In the genomic region with DNA sequence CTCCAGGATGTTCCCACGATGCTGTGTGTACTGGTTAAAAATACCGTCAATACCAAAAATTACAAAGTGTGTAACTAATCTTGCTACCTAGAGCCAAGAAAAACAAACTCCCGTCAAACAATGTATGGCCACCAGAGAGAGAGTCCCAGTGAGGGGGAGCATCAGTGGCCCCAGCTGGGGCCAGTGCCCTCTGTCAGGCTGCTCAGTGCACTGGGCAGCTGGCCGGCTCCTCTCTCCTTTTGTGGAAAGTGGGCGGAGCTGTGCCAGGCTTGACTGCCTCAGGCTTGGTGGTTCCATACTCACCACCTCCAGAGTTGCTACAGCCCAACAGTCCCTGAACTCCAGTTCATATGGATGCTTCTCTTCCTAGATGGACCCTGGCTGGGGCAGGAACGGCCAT, we compare ENCODE assay signal across 16 mouse cellular contexts. TPM values are rescaled to one million over a fixed set of nuclear protein-coding genes. Genes with fewer than 3 reads are reported as not detected.
DNase-seq lines count a peak whose midpoint lies in the region; ATAC-seq and TF ChIP-seq lines count a peak whose summit lies in the region.
"Had no signal": no experiment of that assay in that cellular context is flagged by ENCODE, and none has a peak within 500 bp of the region (broad histone marks: within the 10 kb centered on the region; RNA-seq: fewer than 3 reads in every experiment).

No protein-coding gene starts in this region.

- 61% methylated on average over 6 of the region's 6 CpGs for WGBS in forebrain, embryonic 14.5 days
- 55% methylated on average over 6 of the region's 6 CpGs for WGBS in forebrain, postnatal 0 days
- WGBS in midbrain, embryonic 10.5 days = 54% methylated on average over 6 of the region's 6 CpGs
- 44% methylated on average over 6 of the region's 6 CpGs for WGBS in midbrain, postnatal 0 days

- no peak for ATAC-seq in forebrain, embryonic 14.5 days
- ATAC-seq in forebrain, postnatal 0 days = no peak
- ATAC-seq in midbrain, postnatal 0 days (ENCODE audit: low FRiP score) = no peak
- ATAC-seq: forebrain, embryonic 15.5 days; liver, postnatal 0 days had no signal

- TF ChIP-seq CTCF in forebrain, postnatal 0 days (IDR thresholded peaks at IDR 0.05; ENCODE audit: low read depth) = no peak
- TF ChIP-seq CTCF in midbrain, postnatal 0 days (IDR thresholded peaks at IDR 0.05) = no peak

- H3K27ac ChIP-seq in forebrain, embryonic 14.5 days (ENCODE audit: low read depth, low read length) = no peak overlapping the region
- H3K27ac ChIP-seq in forebrain, postnatal 0 days (ENCODE audit: low read depth, low read length) = no peak overlapping the region
- peak overlapping the region; percentile 23; the same call in 1 of the 2 replicates for H3K27ac ChIP-seq in midbrain, embryonic 10.5 days (replicated peaks)
- no peak overlapping the region for H3K27ac ChIP-seq in midbrain, postnatal 0 days (ENCODE audit: low read depth, low read length)
- H3K27ac ChIP-seq: embryonic facial prominence, embryonic 12.5 days; forebrain, embryonic 15.5 days; limb, embryonic 12.5 days had no signal

- H3K4me2 ChIP-seq in forebrain, embryonic 14.5 days (ENCODE audit: low read length) = no peak overlapping the region
- no peak overlapping the region for H3K4me2 ChIP-seq in forebrain, postnatal 0 days (ENCODE audit: low read depth)
- no peak overlapping the region for H3K4me2 ChIP-seq in midbrain, postnatal 0 days (ENCODE audit: low read depth, low read length, poor library complexity, severe bottlenecking)
- H3K4me2 ChIP-seq: embryonic facial prominence, embryonic 12.5 days; forebrain, embryonic 15.5 days; limb, embryonic 12.5 days had no signal

- no peak overlapping the region for H3K9ac ChIP-seq in forebrain, embryonic 14.5 days (ENCODE audit: low read length)
- H3K9ac ChIP-seq in forebrain, postnatal 0 days = no peak overlapping the region
- no peak overlapping the region for H3K9ac ChIP-seq in midbrain, postnatal 0 days (replicated peaks; ENCODE audit: low read length, poor library complexity, severe bottlenecking)
- H3K9ac ChIP-seq: embryonic facial prominence, embryonic 12.5 days; forebrain, embryonic 15.5 days; limb, embryonic 12.5 days; liver, postnatal 0 days had no signal

- H3K36me3 ChIP-seq in forebrain, embryonic 14.5 days (ENCODE audit: control insufficient read depth, insufficient read depth, low read length) = no peaks in the 10 kb centered on the region
- H3K36me3 ChIP-seq in forebrain, postnatal 0 days (ENCODE audit: insufficient read depth) = no peaks in the 10 kb centered on the region
- no peaks in the 10 kb centered on the region for H3K36me3 ChIP-seq in midbrain, embryonic 10.5 days
- H3K36me3 ChIP-seq in midbrain, postnatal 0 days (ENCODE audit: insufficient read depth, low read length) = no peaks in the 10 kb centered on the region
- H3K36me3 ChIP-seq: embryonic facial prominence, embryonic 12.5 days; forebrain, embryonic 15.5 days; limb, embryonic 12.5 days had no signal

- H3K4me1 ChIP-seq in forebrain, embryonic 14.5 days (ENCODE audit: control insufficient read depth, insufficient read depth, low read length) = no peaks in the 10 kb centered on the region
- no peaks in the 10 kb centered on the region for H3K4me1 ChIP-seq in forebrain, postnatal 0 days (ENCODE audit: insufficient read depth)
- H3K4me1 ChIP-seq in midbrain, embryonic 10.5 days = peaks cover 37% of the 10 kb centered on the region
- no peaks in the 10 kb centered on the region for H3K4me1 ChIP-seq in midbrain, postnatal 0 days (ENCODE audit: insufficient read depth, low read length)

- H3K9me3 ChIP-seq in forebrain, embryonic 14.5 days (replicated peaks; ENCODE audit: control insufficient read depth, low read length) = no peaks in the 10 kb centered on the region
- no peaks in the 10 kb centered on the region for H3K9me3 ChIP-seq in forebrain, postnatal 0 days (ENCODE audit: low read length)
- H3K9me3 ChIP-seq in midbrain, embryonic 10.5 days (replicated peaks) = no peaks in the 10 kb centered on the region
- H3K9me3 ChIP-seq in midbrain, postnatal 0 days (ENCODE audit: low read length) = no peaks in the 10 kb centered on the region
- H3K9me3 ChIP-seq: embryonic facial prominence, embryonic 12.5 days; forebrain, embryonic 15.5 days; limb, embryonic 12.5 days had no signal

- H3K4me3 ChIP-seq in forebrain, embryonic 14.5 days (ENCODE audit: low read depth, low read length) = no peak overlapping the region
- H3K4me3 ChIP-seq in forebrain, postnatal 0 days (ENCODE audit: low read depth, low read length) = no peak overlapping the region
- H3K4me3 ChIP-seq in midbrain, embryonic 10.5 days = no peak overlapping the region
- H3K4me3 ChIP-seq in midbrain, postnatal 0 days (ENCODE audit: low read depth, low read length) = no peak overlapping the region
- H3K4me3 ChIP-seq: embryonic facial prominence, embryonic 12.5 days; forebrain, embryonic 15.5 days; limb, embryonic 12.5 days had no signal

- DNase-seq in forebrain, embryonic 14.5 days (ENCODE audit: low spot score) = peak; percentile 10
- no peak for DNase-seq in forebrain, postnatal 0 days
- no peak for DNase-seq in midbrain, embryonic 10.5 days (ENCODE audit: low spot score)
- DNase-seq in midbrain, postnatal 0 days (ENCODE audit: low spot score) = no peak
- DNase-seq in kidney, adult 9 months = peak; percentile 16
- peak; percentile 77 for DNase-seq in retina, postnatal 1 day
- DNase-seq in cerebellum, adult 8-10 months = no peak
- DNase-seq in right cerebral cortex, postnatal 14 days = no peak
- DNase-seq: cerebellum, adult 11-12 months; gastrocnemius, postnatal 36 days; heart, postnatal 36 days; liver, postnatal 0 days; thymus, postnatal 25 days had no signal

- H3K27me3 ChIP-seq in forebrain, embryonic 14.5 days (replicated peaks; ENCODE audit: control insufficient read depth, insufficient read depth, low read length) = no peaks in the 10 kb centered on the region
- no peaks in the 10 kb centered on the region for H3K27me3 ChIP-seq in forebrain, postnatal 0 days (ENCODE audit: insufficient read depth, low read length)
- H3K27me3 ChIP-seq in midbrain, embryonic 10.5 days (ENCODE audit: low read depth, poor library complexity, severe bottlenecking) = no peaks in the 10 kb centered on the region
- no peaks in the 10 kb centered on the region for H3K27me3 ChIP-seq in midbrain, postnatal 0 days (ENCODE audit: insufficient read depth, low read length)
- H3K27me3 ChIP-seq: embryonic facial prominence, embryonic 12.5 days; forebrain, embryonic 15.5 days had no signal

RNA-seq across cellular contexts. Expression of gene Sept5, which starts 53.8 kb away (rescaled TPM):
- 138 and 177 TPM in 2 replicates for polyA plus RNA-seq in forebrain, embryonic 14.5 days (2014; fragmentation: Nextera tagmentation; extraction: Ambion mirVana)
- total RNA-seq in forebrain, postnatal 0 days (2014; rRNA removed) = 372 and 373 TPM in 2 replicates
- polyA plus RNA-seq in forebrain, postnatal 0 days (2015; fragmentation: Nextera tagmentation; extraction: Ambion mirVana) = 265 and 267 TPM in 2 replicates
- 31.2 and 42.8 TPM in 2 replicates for polyA plus RNA-seq in midbrain, embryonic 10.5 days (2016; fragmentation: Nextera tagmentation; extraction: Ambion mirVana)
- total RNA-seq in midbrain, postnatal 0 days (2014; rRNA removed) = 376 and 407 TPM in 2 replicates
- 247 and 258 TPM in 2 replicates for polyA plus RNA-seq in midbrain, postnatal 0 days (2015; fragmentation: Nextera tagmentation; extraction: Ambion mirVana)

RNA-seq across cellular contexts. Expression of gene Gm49601, which starts 57.3 kb away (rescaled TPM):
- polyA plus RNA-seq in forebrain, embryonic 14.5 days (2014; fragmentation: Nextera tagmentation; extraction: Ambion mirVana) = 5.7 and 8.2 TPM in 2 replicates
- 32.7 and 33.4 TPM in 2 replicates for total RNA-seq in forebrain, postnatal 0 days (2014; rRNA removed)
- 3.6 and 4.9 TPM in 2 replicates for polyA plus RNA-seq in forebrain, postnatal 0 days (2015; fragmentation: Nextera tagmentation; extraction: Ambion mirVana)
- polyA plus RNA-seq in midbrain, embryonic 10.5 days (2016; fragmentation: Nextera tagmentation; extraction: Ambion mirVana) = 3.7 and 5.8 TPM in 2 replicates
- 14.2 and 33.6 TPM in 2 replicates for total RNA-seq in midbrain, postnatal 0 days (2014; rRNA removed)
- 3.4 and 7.0 TPM in 2 replicates for polyA plus RNA-seq in midbrain, postnatal 0 days (2015; fragmentation: Nextera tagmentation; extraction: Ambion mirVana)
- polyA plus RNA-seq: liver, postnatal 0 days had no signal

Comparison
In these comparisons a context has a peak if more than half of its experiments do, and no peak if none do; other contexts are left out.
1. DNase-seq: peak in forebrain, embryonic 14.5 days (single experiment), kidney, adult 9 months (single experiment) and retina, postnatal 1 day (single experiment); none in forebrain, postnatal 0 days (single experiment), midbrain, embryonic 10.5 days (single experiment), midbrain, postnatal 0 days (single experiment), cerebellum, adult 8-10 months (single experiment) and right cerebral cortex, postnatal 14 days (single experiment).